Mouse (Mus musculus): ENCODE results near the gene Zbtb4.

DNA sequence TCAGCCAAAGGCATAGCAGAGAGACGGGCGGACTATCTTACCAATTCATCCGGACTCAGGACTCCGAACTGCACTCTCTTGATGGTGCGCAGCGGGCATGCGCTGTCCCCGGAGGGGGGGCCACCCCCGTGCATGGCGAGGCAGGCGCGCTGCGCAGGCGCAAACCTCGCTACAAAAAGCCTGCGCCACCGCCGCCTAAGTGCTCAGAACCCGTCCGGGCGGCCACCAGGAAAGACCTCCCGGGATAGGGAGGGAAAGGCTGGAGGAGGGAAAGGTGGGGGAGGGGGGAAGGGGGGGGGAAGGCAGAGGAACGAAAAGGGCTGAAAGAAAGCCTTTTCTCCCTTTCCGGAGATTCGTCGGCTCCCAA lies 7.6 kb upstream of the Zbtb4 start:
- TF ChIP-seq EP300 (optimal IDR thresholded peaks at IDR 0.05) (no peak), CTCF (IDR thresholded peaks at IDR 0.05; ENCODE audit: low read depth) (0 out of 2 replicates have a peak, but pooled peaks have one; percentile 0)

Data from stomach, postnatal 0 days (tissue).